Mouse (Mus musculus) lung, adult 18-20 months (tissue): ENCODE data around the gene Mobp.

Experiments
- DNase-seq, 2 experiments: peaks; one replicate each; pipeline ENCODE4 v3.0.0; 2022; ENCODE audit warnings: mixed read lengths in 2 of 2

Mobp gene

GRCm38 (mm10) chr9:120135454-120135853 lies 14.1 kb upstream of the Mobp start:
- DNase-seq = no peak

DNA sequence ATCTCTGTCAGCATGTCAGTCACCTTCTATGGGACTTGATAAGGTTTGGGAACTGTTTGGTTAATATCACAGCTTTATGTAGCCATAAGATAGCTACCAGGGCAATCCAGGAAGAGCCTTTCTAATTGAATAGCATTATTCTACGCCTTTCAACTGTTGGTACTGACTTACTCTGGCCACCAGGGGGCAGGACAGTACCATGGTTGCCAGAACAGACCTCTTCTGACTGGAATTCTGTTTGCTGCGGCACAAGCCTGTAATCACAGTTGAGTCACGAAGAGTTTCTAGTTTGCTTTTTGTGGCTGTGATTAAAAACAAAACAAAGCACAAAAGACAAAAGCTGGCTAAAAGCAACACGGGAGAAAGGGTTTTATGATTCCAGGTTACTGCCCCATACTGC lies 8.9 kb upstream of the Mobp start:
- peak; percentile 56 to 69 for DNase-seq

DNA sequence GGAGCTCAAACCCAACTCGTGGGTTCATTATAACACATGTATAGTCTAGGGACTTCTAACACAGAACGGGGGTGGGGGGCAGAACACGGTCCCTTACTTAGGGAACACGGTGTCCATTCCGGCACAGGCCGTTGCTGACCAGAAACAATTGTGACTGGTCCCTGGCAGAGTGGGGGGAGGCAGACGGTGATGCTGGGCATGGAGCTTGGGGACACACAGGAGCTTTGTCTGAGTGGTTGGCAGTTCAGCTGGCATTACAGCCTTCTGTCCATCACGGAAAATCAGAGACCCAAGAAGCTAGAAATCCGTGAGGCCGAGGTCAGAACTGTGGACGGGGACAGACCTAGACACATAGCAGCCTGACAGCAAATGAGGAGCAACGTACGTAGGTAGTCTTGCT lies 5.0 kb upstream of the Mobp start:
- no peak for DNase-seq

- DNase-seq = no peak
These were observed 1.6 kb downstream of the Mobp start for GRCm38 (mm10) chr9:120151152-120151551.

GRCm38 (mm10) chr9:120151906-120152399 lies 2.4 kb downstream of the Mobp start:
- DNase-seq = no peak

GRCm38 (mm10) chr9:120158047-120158446 lies 8.5 kb downstream of the Mobp start:
- DNase-seq = no peak

GRCm38 (mm10) chr9:120163862-120164261 lies 14.4 kb downstream of the Mobp start:
- DNase-seq = no peak

DNA sequence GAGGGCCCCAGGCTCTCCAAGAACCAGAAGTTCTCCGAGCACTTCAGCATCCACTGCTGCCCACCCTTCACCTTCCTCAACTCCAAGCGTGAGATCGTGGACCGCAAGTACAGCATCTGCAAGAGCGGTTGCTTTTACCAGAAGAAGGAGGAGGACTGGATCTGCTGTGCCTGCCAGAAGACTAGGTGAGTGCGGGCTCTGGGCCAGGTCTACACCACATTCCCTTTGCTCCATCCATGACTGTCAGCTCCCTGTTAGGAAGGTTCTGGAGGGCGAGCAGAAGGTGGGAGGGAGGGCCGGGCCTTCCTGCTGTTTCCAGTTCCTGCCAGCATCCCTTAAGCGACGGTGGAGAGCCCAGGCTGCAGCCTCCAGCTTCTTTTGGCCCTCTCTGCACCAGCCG lies 18.3 kb downstream of the Mobp start:
- no peak for DNase-seq

DNA sequence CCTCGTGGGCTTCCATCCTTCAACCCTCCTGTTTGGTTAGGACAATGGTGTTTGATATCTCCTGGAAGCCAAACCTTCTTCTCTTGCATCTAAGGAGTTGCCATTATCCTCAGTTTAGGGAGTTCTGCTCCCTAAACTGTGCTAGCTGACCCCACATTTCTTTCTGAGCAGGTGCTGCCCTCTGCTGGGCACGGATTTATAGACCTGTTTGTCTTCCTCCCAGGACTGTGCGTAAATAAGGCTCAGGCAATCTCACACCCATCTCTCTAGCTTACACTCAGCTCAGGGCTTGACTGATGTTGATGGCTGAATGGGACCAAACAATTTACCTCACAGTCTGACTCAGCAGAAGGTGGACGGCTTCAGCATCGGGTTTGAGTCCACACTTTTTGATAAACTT lies 21.8 kb downstream of the Mobp start:
- DNase-seq = peak; percentile 38 to 42

DNA sequence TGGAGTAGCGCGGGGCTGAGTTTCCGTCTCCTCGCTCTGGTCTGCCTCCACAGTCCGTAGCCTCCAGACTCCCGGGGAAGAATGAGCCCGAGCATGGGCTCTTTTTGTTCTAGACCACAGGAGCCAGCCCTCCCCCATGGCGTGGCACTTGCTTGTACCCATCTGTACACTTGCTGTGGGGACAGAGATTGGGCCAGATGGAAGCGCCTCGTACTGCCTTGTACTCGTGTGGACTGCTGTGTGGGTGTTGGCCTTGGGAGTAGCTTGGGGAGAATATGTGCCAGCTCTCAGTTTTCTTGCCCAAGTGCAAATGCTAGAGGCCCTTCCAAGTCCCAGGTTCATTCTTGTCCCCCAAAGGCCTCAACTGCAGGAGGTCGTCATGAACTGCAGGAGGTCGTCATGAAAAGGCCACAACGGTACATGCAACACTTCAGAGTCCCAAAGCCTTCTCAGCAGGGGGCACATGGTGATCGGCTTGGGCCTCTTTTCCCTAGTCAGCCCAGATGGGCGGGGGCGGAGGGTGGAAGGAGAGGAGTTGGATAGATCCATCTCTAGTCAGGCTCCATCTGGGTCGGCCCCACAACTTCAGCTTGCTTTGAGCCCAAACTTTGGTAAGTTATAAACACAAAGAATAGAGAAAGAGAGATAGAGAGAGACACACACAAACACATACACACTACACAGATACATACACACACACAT lies 25.1 kb downstream of the Mobp start:
- no peak for DNase-seq

DNA sequence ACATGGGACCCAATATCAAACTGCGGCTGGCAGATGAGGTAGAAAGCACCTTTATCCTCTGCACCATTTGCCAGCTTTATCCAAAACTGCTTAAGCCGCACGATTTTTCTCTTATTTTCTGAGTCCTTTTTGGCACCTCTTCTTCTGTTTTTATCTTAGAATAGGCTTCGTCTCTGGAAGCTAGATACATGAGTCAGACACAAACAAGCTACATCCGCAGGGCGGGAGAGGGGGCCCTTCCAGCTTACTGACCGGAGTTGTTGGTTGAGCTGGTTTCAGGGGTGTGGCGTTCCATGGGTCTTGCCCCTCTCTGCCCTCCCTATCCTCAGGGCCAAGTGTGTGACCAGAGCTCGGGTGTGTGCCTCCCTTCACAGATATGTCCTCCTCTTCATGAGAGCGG lies 29.3 kb downstream of the Mobp start:
- no peak for DNase-seq

DNA sequence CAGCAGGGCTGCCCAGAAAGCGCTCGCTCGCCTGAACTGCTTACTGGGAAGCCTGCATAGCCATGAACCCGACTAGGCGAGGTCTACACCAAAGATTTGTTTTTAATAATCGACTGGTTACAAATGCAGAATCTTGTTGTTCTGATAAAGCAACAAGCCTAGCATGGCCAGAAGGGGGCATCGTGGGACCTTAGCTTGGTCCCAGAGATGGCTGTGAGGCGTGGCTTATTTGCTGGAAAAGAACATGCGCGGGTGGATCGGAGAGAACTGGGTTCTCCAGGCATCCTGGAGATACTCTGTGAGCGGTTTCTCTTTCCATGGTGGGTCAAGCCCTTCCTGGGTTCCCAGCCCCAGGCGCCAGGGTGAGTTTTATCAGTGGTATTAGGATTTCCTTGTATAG lies 35.0 kb downstream of the Mobp start:
- DNase-seq = peak in 1 of 2 experiments; percentile 18

DNA sequence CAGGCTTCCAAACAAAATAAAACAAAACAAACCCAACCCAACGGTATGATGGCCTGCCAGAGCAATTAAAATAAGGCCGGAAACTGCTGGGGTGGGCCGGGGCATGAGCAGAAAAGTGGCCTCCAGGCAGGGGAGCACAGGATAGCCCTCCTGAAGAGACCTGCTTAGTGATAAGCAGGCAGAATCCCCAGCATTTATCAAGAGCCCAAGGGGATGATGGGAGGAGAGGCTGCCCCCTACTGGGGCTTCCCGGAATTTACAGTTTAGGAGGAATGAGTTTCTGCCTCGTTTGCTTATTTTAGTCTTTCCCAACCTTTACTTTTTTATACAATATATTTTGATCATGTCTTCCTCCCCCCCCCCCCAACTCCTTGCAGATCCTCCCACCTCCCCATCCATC lies 37.3 kb downstream of the Mobp start:
- no peak for DNase-seq

GRCm38 (mm10) chr9:120190891-120191290 lies 41.4 kb downstream of the Mobp start:
- DNase-seq = no peak

DNA sequence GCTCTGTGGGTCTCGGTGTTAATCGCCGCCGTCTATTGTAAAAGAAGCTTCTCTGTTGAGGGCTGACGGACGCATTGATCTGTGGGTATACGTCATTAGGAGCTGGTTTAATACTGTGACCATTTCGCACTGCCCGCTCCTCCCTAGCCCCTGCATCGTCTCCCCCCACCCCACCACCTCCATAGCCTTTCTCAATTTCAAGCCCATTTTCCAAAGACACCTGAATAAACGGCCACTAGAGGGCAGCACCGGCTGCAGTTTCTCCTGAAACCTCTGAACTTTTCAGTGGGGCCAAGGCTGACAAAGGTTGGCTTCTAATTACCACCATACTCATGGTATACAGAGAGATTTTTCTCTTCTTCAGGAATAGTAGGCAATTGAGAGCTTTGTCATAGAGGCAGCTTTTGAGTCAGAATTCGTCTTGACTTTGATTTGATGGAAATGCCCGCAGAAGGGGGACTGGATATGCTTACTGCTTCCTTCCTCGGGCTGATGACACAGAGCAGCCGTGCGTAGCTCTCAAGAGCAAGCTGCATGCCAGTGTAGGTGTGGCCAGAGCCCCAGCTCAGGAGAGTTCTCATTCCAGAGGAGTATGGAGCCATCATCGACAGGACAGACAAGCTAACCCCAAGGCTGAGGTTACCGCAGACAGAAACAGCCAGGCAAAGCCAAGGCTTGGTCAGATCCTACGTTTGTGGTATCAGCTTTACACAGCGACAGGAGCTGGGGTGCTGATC lies 42.0 kb downstream of the Mobp start:
- peak; percentile 47 to 75 for DNase-seq

- no peak for DNase-seq
These were observed 43.2 kb downstream of the Mobp start for GRCm38 (mm10) chr9:120192742-120193141.

DNA sequence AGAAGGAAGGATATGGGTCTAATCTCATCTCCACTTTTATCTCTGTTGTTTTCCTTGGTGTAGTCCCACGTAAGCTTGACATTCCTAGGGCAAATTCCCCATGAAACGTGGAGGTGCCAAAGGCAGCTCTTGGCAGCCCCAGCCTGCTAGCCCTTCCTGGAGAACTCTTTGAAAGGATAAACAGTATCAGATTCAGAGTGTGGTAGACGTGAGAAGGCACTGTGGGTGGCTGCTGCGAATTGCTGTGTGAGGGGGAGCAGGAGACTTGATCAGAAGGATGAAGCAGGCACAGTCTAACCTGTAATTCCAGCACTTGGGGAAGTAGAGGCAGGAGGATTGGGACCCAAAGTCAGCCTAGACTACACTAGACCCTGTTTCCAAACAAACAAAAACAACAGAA lies 51.4 kb downstream of the Mobp start:
- DNase-seq = no peak

DNA sequence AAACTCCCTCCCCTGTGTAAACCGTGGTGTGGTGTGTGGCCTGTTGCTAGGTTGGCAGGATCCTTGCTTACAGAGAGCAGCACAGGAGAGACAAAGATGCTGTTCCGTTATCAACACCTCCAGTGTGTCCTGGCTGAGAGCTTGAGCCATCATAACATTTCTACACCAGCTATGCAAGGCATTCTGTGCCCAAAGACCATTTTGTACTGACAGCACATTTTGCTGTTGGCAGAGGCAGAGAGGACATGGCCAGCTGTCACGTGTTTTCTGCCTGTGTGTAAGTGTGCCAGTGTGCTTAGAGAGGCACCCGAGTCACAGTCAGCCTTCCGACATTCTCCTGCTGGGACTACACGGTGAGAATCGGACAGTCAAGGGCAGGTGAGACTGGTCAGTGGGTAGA lies 52.2 kb downstream of the Mobp start:
- no peak for DNase-seq

- no peak for DNase-seq
These were observed 53.2 kb downstream of the Mobp start for GRCm38 (mm10) chr9:120202683-120203082.

- no peak for DNase-seq
These were observed 54.4 kb downstream of the Mobp start for GRCm38 (mm10) chr9:120203936-120204335.

DNA sequence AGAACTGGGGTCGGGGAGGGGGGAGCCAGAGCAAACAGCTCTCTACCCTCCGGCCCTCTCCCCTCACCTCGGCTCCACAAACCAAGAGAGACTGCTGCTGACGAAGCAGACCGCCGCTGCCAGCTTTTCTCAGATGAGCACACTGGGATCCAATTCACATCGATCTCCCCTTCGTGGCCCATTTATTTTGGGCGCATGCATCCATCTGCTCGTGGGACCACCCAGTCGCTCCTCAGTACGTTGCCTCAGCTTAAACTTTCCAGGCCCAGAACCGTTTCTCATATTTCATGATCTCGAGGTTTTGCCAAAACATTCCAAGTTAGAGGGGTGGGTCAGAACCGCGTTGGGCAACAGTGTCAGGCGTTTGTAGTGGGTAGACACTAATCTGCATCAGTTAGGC lies 57.4 kb downstream of the Mobp start:
- no peak for DNase-seq

DNA sequence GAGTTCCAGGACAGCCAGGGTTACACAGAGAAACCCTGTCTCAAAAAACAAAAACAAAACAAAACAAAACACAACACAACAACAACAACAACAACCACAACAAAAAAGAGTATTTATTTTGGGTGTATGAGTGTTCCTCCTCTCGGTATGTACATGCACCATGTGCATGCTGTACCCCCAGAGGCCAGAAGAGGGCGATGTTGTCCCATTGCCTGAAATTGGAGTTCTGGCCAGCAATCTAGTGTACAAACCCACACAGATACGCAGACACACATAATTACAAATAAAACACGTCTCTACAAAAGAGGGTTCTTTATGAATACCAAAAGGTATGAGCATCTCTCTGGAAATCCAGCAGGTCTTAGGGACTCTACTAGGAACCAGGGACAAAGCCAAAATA lies 60.6 kb downstream of the Mobp start:
- DNase-seq = no peak

DNA sequence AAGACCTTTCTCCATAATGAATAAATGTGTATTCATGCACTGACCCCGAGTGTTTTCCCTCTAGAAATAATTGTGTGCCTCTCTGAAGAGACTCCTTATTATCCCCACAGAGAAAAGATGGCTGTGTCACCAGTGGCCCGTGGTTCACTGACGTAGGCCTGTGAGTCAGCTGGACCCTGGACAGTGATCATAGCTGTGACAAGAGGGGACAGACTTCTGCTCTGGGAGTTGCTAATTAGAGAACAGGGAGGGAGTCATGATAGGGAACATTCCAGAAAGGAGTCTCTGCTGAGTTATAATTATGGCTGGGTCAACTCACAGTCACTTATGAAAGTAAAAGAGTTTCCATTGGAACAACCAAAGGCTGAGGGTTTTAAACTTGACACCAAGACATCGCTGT lies 61.4 kb downstream of the Mobp start:
- DNase-seq = no peak

- no peak for DNase-seq
These were observed 63.4 kb downstream of the Mobp start for GRCm38 (mm10) chr9:120212936-120213335.
